ENCODE assay signal across 8 mouse cellular contexts in the genomic region with DNA sequence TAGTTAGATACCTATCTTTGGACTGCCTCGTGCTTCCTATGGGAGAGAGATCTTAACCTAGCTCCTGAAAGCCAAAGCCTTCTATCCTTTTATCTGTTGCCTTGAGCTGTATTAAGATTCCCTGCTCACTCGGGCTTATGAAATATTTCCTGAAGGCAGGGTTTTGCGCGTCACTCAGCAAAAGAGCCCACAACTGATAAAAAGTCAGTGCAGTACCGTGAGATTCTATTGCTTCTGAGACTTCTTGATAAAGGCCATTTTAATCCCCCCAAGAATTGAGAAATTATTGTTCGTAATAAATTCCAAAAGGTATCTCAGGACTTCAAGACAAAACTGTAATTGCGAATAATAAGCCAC. TPM values are rescaled to one million over a fixed set of nuclear protein-coding genes. Genes with fewer than 3 reads are reported as not detected.
A peak's percentile ranks its signal among the peaks of the same experiment; 100 is the strongest.
DNase-seq lines count a peak whose midpoint lies in the region; ATAC-seq and TF ChIP-seq lines count a peak whose summit lies in the region.

No protein-coding gene starts in this region.

- H3K9me3 ChIP-seq in heart, embryonic 14.5 days (ENCODE audit: control insufficient read depth, low read length) = no peaks in the 10 kb centered on the region
- H3K9me3 ChIP-seq in ES-E14 (ENCODE audit: control insufficient read depth, insufficient read depth, low read depth, low read length) = no peaks in the 10 kb centered on the region
- H3K9me3 ChIP-seq in hindbrain, embryonic 10.5 days = no peaks in the 10 kb centered on the region

- peak overlapping the region; percentile 69 for H3K9ac ChIP-seq in heart, embryonic 14.5 days (ENCODE audit: low read length)
- peak overlapping the region; percentile 82; the same call in 1 of the 2 replicates for H3K9ac ChIP-seq in ES-E14 (ENCODE audit: insufficient read depth, low read depth, low read length, poor library complexity, severe bottlenecking)

- 32% methylated on average over 7 of the region's 7 CpGs for WGBS in heart, embryonic 14.5 days
- 46% methylated on average over 7 of the region's 7 CpGs for WGBS in hindbrain, embryonic 10.5 days

- no peak for DNase-seq in heart, adult 9 months (ENCODE audit: low spot score in 2 of 2)
- DNase-seq in ES-E14 (ENCODE audit: low read depth, low spot score) = no peak
- no peak for DNase-seq in hindbrain, embryonic 10.5 days (ENCODE audit: low spot score)
- DNase-seq in left cerebral cortex, adult 11 months (ENCODE audit: low spot score) = no peak
- DNase-seq in thymus, postnatal 36 days = no peak
- no peak for DNase-seq in testis, postnatal 10 days (ENCODE audit: low spot score)

- H3K27ac ChIP-seq in heart, embryonic 14.5 days (replicated peaks in 1 of 2; ENCODE audit: control insufficient read depth in 1 of 2, insufficient read depth in 1 of 2, low read depth in 2 of 2, low read length in 2 of 2) = peak overlapping the region; percentile 54 to 77; a peak in 3 of 4 replicates
- H3K27ac ChIP-seq in ES-E14 (ENCODE audit: insufficient read depth, low read depth, low read length, poor library complexity, severe bottlenecking) = peak overlapping the region; percentile 62
- peak overlapping the region; percentile 92 for H3K27ac ChIP-seq in hindbrain, embryonic 10.5 days

- no peak for ATAC-seq in heart, embryonic 14.5 days (ENCODE audit: insufficient number of reproducible peaks, insufficient read depth, low FRiP score, low read depth)
- peak; percentile 36; the same call in 1 of the 2 replicates for ATAC-seq in megakaryocyte-erythroid progenitor cell, adult 5-6 weeks (replicated peaks; ENCODE audit: low FRiP score, low TSS enrichment, poor library complexity, severe bottlenecking)

- H3K4me1 ChIP-seq in heart, embryonic 14.5 days (ENCODE audit: control insufficient read depth in 2 of 2, insufficient read depth in 2 of 2, low read length in 2 of 2) = peaks cover 0 to 5% of the 10 kb centered on the region in 2 experiments; a peak in 1 of 4 replicates
- peaks cover 0 to 2% of the 10 kb centered on the region in 2 experiments; a peak in 1 of 4 replicates for H3K4me1 ChIP-seq in ES-E14 (ENCODE audit: control insufficient read depth in 2 of 2, insufficient read depth in 2 of 2, low read length in 2 of 2, poor library complexity in 1 of 2)
- peaks cover 9% of the 10 kb centered on the region for H3K4me1 ChIP-seq in hindbrain, embryonic 10.5 days (replicated peaks)

- peak overlapping the region; percentile 64 for H3K4me2 ChIP-seq in heart, embryonic 14.5 days (ENCODE audit: low read length)

- in situ Hi-C loops in ES-E14 (cut with MboI; ENCODE audit: low sequenced_read_pairs in 2 of 2, unreplicated experiment in 2 of 2) = no loop called here

- no peaks in the 10 kb centered on the region for H3K27me3 ChIP-seq in heart, embryonic 14.5 days (ENCODE audit: control insufficient read depth, insufficient read depth, low read length)
- H3K27me3 ChIP-seq in hindbrain, embryonic 10.5 days (ENCODE audit: insufficient read depth, poor library complexity, severe bottlenecking) = peaks cover 27% of the 10 kb centered on the region

- no peaks in the 10 kb centered on the region for H3K36me3 ChIP-seq in heart, embryonic 14.5 days (ENCODE audit: control insufficient read depth, insufficient read depth, low read length)
- no peaks in the 10 kb centered on the region for H3K36me3 ChIP-seq in ES-E14 (ENCODE audit: control insufficient read depth, insufficient read depth, low read length, poor library complexity, severe bottlenecking)
- H3K36me3 ChIP-seq in hindbrain, embryonic 10.5 days = no peaks in the 10 kb centered on the region

- peak overlapping the region; percentile 65 to 87 for H3K4me3 ChIP-seq in heart, embryonic 14.5 days (ENCODE audit: control insufficient read depth in 1 of 2, insufficient read depth in 1 of 2, low read depth in 1 of 2, low read length in 2 of 2)
- H3K4me3 ChIP-seq in ES-E14 (ENCODE audit: insufficient read depth in 1 of 2, low read depth in 1 of 2, low read length in 2 of 2, poor library complexity in 1 of 2, severe bottlenecking in 1 of 2) = peak overlapping the region; percentile 71 to 88
- H3K4me3 ChIP-seq in hindbrain, embryonic 10.5 days = peak overlapping the region; percentile 63

TF ChIP-seq in ES-E14, 5 proteins besides CTCF, POLR2A, EP300 and RAD21:
- TF ChIP-seq ZNF384 (IDR thresholded peaks at IDR 0.05; ENCODE audit: low read depth, low read length) (no peak), ZC3H11A (IDR thresholded peaks at IDR 0.05; ENCODE audit: borderline replicate concordance, low read depth, low read length) (no peak), MAFK (IDR thresholded peaks at IDR 0.05; ENCODE audit: insufficient read depth, low read depth, low read length) (no peak), HCFC1 (IDR thresholded peaks at IDR 0.05; ENCODE audit: borderline replicate concordance, insufficient read depth, low read length) (no peak), CHD2 (IDR thresholded peaks at IDR 0.05; ENCODE audit: low read depth, low read length) (no peak)

RNA-seq across cellular contexts. Expression of a gene that starts 0.6 kb away (rescaled TPM):
- 17.8 and 18.7 TPM in 2 replicates for polyA plus RNA-seq in heart, embryonic 14.5 days (2014; fragmentation: Nextera tagmentation; extraction: Ambion mirVana)
- 23.9 and 28.5 TPM in 2 replicates for total RNA-seq in ES-E14 (2012; rRNA removed)
- 19.4 and 23.5 TPM in 2 replicates for polyA plus RNA-seq in hindbrain, embryonic 10.5 days (2016; fragmentation: Nextera tagmentation; extraction: Ambion mirVana)
- 30.9 and 32.4 TPM in 2 replicates for total RNA-seq in megakaryocyte-erythroid progenitor cell, adult 5-6 weeks (2014; fragmentation: Nextera tagmentation)
- 34.2 and 43.7 TPM in 2 replicates for total RNA-seq in megakaryocyte-erythroid progenitor cell, adult 5-6 weeks (2017)
